Mouse (Mus musculus): ENCODE results near the gene Lysmd4.

DNA sequence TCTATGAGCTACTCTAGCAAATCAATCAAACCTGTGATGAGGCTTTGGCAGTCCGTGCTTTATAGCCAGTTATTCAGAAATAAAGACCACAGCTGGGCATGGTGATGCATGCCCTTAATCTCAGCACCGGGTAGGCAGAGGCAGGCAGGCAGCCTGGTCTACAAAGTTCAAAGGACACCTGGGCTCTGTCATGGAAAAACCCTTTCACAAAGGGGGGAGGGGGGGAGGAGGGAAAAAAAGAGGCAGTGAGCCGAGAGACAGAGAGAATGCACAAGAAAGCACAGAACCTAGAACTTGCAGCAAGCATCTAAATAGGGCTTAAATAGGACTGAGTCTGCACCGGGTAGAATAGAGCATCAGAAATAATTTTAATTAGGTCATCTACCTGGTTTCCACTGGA is 130.6 kb downstream of the Lysmd4 start:
- TF ChIP-seq POLR2A (IDR thresholded peaks at IDR 0.05; ENCODE audit: extremely low read depth, insufficient read depth, low read length): no peak
- no peak for TF ChIP-seq CTCF (IDR thresholded peaks at IDR 0.05; ENCODE audit: extremely low read depth, insufficient read depth, low read length)

Measured in cortical plate, adult 2 months (tissue).